ENCODE assay signal across 8 mouse cellular contexts in genomic region chr13:58806397-58806892, GRCm38 (mm10). TPM values are rescaled to one million over a fixed set of nuclear protein-coding genes. Genes with fewer than 3 reads are reported as not detected.
DNase-seq lines count a peak whose midpoint lies in the region; ATAC-seq and TF ChIP-seq lines count a peak whose summit lies in the region.

Ntrk2 (plus strand) TSS chr13:58806569.

- H3K4me1 ChIP-seq in hindbrain, embryonic 14.5 days (replicated peaks; ENCODE audit: control insufficient read depth, insufficient read depth, low read length), result peaks cover 21% of the 10 kb centered on the region
- H3K4me1 ChIP-seq in lung, embryonic 16.5 days (replicated peaks; ENCODE audit: control insufficient read depth, insufficient read depth, low read length), result peaks cover 11% of the 10 kb centered on the region

- H3K9me3 ChIP-seq in hindbrain, embryonic 14.5 days (ENCODE audit: control insufficient read depth, low read length), result no peaks in the 10 kb centered on the region
- H3K9me3 ChIP-seq in lung, embryonic 16.5 days (ENCODE audit: control insufficient read depth, low read length), result no peaks in the 10 kb centered on the region; the same call in 1 of the 2 replicates

- WGBS in hindbrain, embryonic 14.5 days, result under 1% methylated on average over 47 of the region's 47 CpGs
- WGBS in lung, embryonic 16.5 days, result under 1% methylated on average over 47 of the region's 47 CpGs

- TF ChIP-seq CTCF in gastrocnemius, adult 2 months (IDR thresholded peaks at IDR 0.05), result peak; percentile 79

- H3K27me3 ChIP-seq in hindbrain, embryonic 14.5 days (ENCODE audit: control insufficient read depth, insufficient read depth, low read length), result no peaks in the 10 kb centered on the region
- peaks cover 47% of the 10 kb centered on the region for H3K27me3 ChIP-seq in lung, embryonic 16.5 days (ENCODE audit: control insufficient read depth, insufficient read depth, low read depth, low read length)

- peak within 1 kb of the TSS; percentile 94 for H3K9ac ChIP-seq in hindbrain, embryonic 14.5 days
- H3K9ac ChIP-seq in lung, embryonic 16.5 days (ENCODE audit: low read length), result peak within 1 kb of the TSS; percentile 28; the same call in 1 of the 2 replicates

- ATAC-seq in hindbrain, embryonic 14.5 days (ENCODE audit: low FRiP score), result peak; percentile 87
- ATAC-seq in lung, embryonic 16.5 days (ENCODE audit: low read depth), result peak; percentile 85

- peak; percentile 85 for DNase-seq in WW6 (ENCODE audit: low read depth, low spot score)
- peak; percentile 90 to 93 for DNase-seq in cerebellum, postnatal 4 days (ENCODE audit: low spot score in 2 of 2)
- peak; percentile 85 for DNase-seq in gastrocnemius, adult 2 months
- peak; percentile 95 for DNase-seq in hindbrain, embryonic 14.5 days (ENCODE audit: low spot score)
- DNase-seq in layer of hippocampus, postnatal 14 days (ENCODE audit: low spot score in 2 of 2), result peak; percentile 94 to 95
- peak; percentile 78 for DNase-seq in retina, postnatal 7 days (ENCODE audit: low read depth, low spot score)
- DNase-seq in yolk sac, embryonic 10.5 days (ENCODE audit: low spot score), result peak; percentile 67

- intact Hi-C loops in gastrocnemius, adult 2 months (cut with DNase I), result loop anchor here (2.0 kb wide), 1 partner anchor 268 kb away; no protein-coding TSS in a partner anchor

- H3K4me2 ChIP-seq in hindbrain, embryonic 14.5 days (replicated peaks), result peak within 1 kb of the TSS; percentile 90
- peak within 1 kb of the TSS; percentile 94 for H3K4me2 ChIP-seq in lung, embryonic 16.5 days (ENCODE audit: low read depth, low read length)

- H3K27ac ChIP-seq in gastrocnemius, adult 2 months, result peak within 1 kb of the TSS; percentile 78
- peak within 1 kb of the TSS; percentile 97 for H3K27ac ChIP-seq in hindbrain, embryonic 14.5 days
- H3K27ac ChIP-seq in lung, embryonic 16.5 days (ENCODE audit: low read length), result no peak within 1 kb of the TSS

- H3K4me3 ChIP-seq in gastrocnemius, adult 2 months, result peak within 1 kb of the TSS; percentile 75
- peak within 1 kb of the TSS; percentile 80 for H3K4me3 ChIP-seq in hindbrain, embryonic 14.5 days (replicated peaks; ENCODE audit: low read length)
- H3K4me3 ChIP-seq in lung, embryonic 16.5 days (ENCODE audit: low read length), result peak within 1 kb of the TSS; percentile 56

- H3K36me3 ChIP-seq in hindbrain, embryonic 14.5 days (replicated peaks; ENCODE audit: control insufficient read depth, insufficient read depth), result no peaks in the 10 kb centered on the region
- no peaks in the 10 kb centered on the region for H3K36me3 ChIP-seq in lung, embryonic 16.5 days (ENCODE audit: control insufficient read depth, insufficient read depth, low read length)

RNA-seq across cellular contexts. Expression of gene Ntrk2, which starts in this region (rescaled TPM):
- 1 to 10 TPM; 3.9 to 4.5 TPM for total RNA-seq in gastrocnemius, adult 2 months (2021)
- 108 and 117 TPM in 2 replicates for polyA plus RNA-seq in hindbrain, embryonic 14.5 days (2014; fragmentation: Nextera tagmentation; extraction: Ambion mirVana)
- total RNA-seq in layer of hippocampus, postnatal 14 days (2021), result 100 to 1,000 TPM; 292 to 320 TPM
- 3.2 and 4.9 TPM in 2 replicates for polyA plus RNA-seq in lung, embryonic 16.5 days (2015; fragmentation: Nextera tagmentation; extraction: Ambion mirVana)

Comparison
In these comparisons a context has a peak if more than half of its experiments do, and no peak if none do; other contexts are left out.
1. RNA of gene Ntrk2 (total RNA-seq): 292 to 320 TPM in layer of hippocampus, postnatal 14 days; 3.9 to 4.5 TPM in gastrocnemius, adult 2 months; every median in the first group is over 10 times any median in the second.
2. RNA of gene Ntrk2 (polyA plus RNA-seq): 108 to 117 TPM in hindbrain, embryonic 14.5 days; 3.2 to 4.9 TPM in lung, embryonic 16.5 days; every median in the first group is over 10 times any median in the second.
3. Peak in every context shown above with its lines, with median percentiles within 50 percentile points of each other: DNase-seq and H3K4me3 ChIP-seq.